Mouse (Mus musculus) embryonic fibroblast, embryonic 13.5 days (primary cell): ENCODE data around the gene Acvr1b.

Experiments used
- CTCF ChIP-seq: IDR thresholded peaks from 2 replicates; pipeline ENCODE4 v1.5.1; 2011; ENCODE audit warnings: mild to moderate bottlenecking, control low read depth, low read length, moderate library complexity, borderline replicate concordance; ENCODE audit not compliant: insufficient read depth
- POLR2A ChIP-seq: IDR thresholded peaks from 2 replicates; pipeline ENCODE4 v1.6.1; 2011; ENCODE audit warnings: low read depth, mild to moderate bottlenecking, control low read depth, low read length, moderate library complexity

GRCm38 (mm10) chr15:101187907-101188306 lies 14.0 kb downstream of the Acvr1b start:
- no peak for TF ChIP-seq CTCF
- TF ChIP-seq POLR2A: no peak
